Mouse (Mus musculus) kidney, adult 2 months (tissue): ENCODE data around the gene Necab2. TPM values are rescaled to one million over a fixed set of nuclear protein-coding genes. Genes with fewer than 3 reads are reported as not detected.
A peak's percentile ranks its signal among the peaks of the same experiment; 100 is the strongest.

Source experiments
- DNase-seq: peaks from one replicate; pipeline ENCODE4 v3.0.0; 2021
- H3K27ac ChIP-seq: fragments of 200-500 bp; 2 replicates; pipeline ENCODE4 v1.5.1; 2012; ENCODE audit warnings: low read depth, low read length, control low read depth, inconsistent platforms; ENCODE audit not compliant: insufficient read depth
- H3K27me3 ChIP-seq: fragments of 200-500 bp; replicated peaks from 2 replicates; pipeline ENCODE4 v1.6.1; 2012; ENCODE audit warnings: mild to moderate bottlenecking, moderate library complexity, low read length, inconsistent platforms; ENCODE audit not compliant: control insufficient read depth, insufficient read depth
- H3K36me3 ChIP-seq: fragments of 200-500 bp; 2 replicates; pipeline ENCODE4 v1.6.1; 2012; ENCODE audit warnings: mild to moderate bottlenecking, moderate library complexity, low read length, inconsistent platforms; ENCODE audit not compliant: control insufficient read depth, insufficient read depth
- H3K4me1 ChIP-seq: fragments of 200-500 bp; 2 replicates; pipeline ENCODE4 v1.6.1; 2011; ENCODE audit warnings: low read length; ENCODE audit not compliant: control insufficient read depth, insufficient read depth
- H3K4me3 ChIP-seq: fragments of 200-500 bp; 2 replicates; pipeline ENCODE4 v1.5.1; 2011; ENCODE audit warnings: mild to moderate bottlenecking, low read depth, low read length, control low read depth; ENCODE audit not compliant: insufficient read depth
- CTCF ChIP-seq: fragments of 200-500 bp; conservative IDR thresholded peaks from 2 replicates; pipeline ENCODE4 v1.5.1; 2011; ENCODE audit warnings: low read depth, mild to moderate bottlenecking, control low read depth, low read length, moderate library complexity, mixed read lengths; ENCODE audit not compliant: insufficient read depth, insufficient read length
- POLR2A ChIP-seq: fragments of 200-500 bp; IDR thresholded peaks from one replicate; pipeline ENCODE4 v1.6.1; 2011; ENCODE audit warnings: low read depth, low read length, control low read depth
- WGBS: fragments of 180-500 bp; shearing (Covaris S2); methylation state at CpG from one replicate; pipeline ENCODE4 v1.1.7; 2018; 5-methylcytosine and 5-hydroxymethylcytosine counted together
- polyA plus RNA-seq: library from polyadenylated mRNA; depleted of rRNA; stranded (reverse); fragments of >200 nt; gene quantifications from 2 replicates; pipeline ENCODE4 v1.2.3, GENCODE M21; 2012

The Necab2 gene
- polyA plus RNA-seq, 1 experiment, result 0.11 TPM

GRCm38 (mm10) chr8:119422123-119422711 is 24.3 kb upstream of the Necab2 start:
- TF ChIP-seq POLR2A, result no peak
- TF ChIP-seq CTCF, result no peak
- H3K4me1 ChIP-seq, result peaks cover 22% of the 10 kb centered on the region
- peak overlapping the region; percentile 37 for H3K27ac ChIP-seq
- no peaks in the 10 kb centered on the region for H3K36me3 ChIP-seq
- H3K27me3 ChIP-seq, result no peaks in the 10 kb centered on the region
- H3K4me3 ChIP-seq, result no peak overlapping the region
- 32% methylated on average over 9 of the region's 9 CpGs for WGBS
- DNase-seq, result peak; percentile 62

GRCm38 (mm10) chr8:119423631-119424141 is 22.8 kb upstream of the Necab2 start:
- Histone ChIP-seq H3K27ac (peak overlapping the region; percentile 41), H3K4me1 (peaks cover 32% of the 10 kb centered on the region), H3K27me3 (no peaks in the 10 kb centered on the region), H3K4me3 (no peak overlapping the region), H3K36me3 (no peaks in the 10 kb centered on the region)
- 14% methylated on average over 9 of the region's 9 CpGs for WGBS
- no peak for TF ChIP-seq CTCF
- TF ChIP-seq POLR2A, result no peak
- DNase-seq, result peak; percentile 86

- WGBS, result 50% methylated on average over 10 of the region's 10 CpGs
- H3K27me3 ChIP-seq, result no peaks in the 10 kb centered on the region
- H3K27ac ChIP-seq, result peak overlapping the region; percentile 41
- no peaks in the 10 kb centered on the region for H3K36me3 ChIP-seq
- TF ChIP-seq CTCF, result no peak
- no peak for TF ChIP-seq POLR2A
- DNase-seq, result peak; percentile 77
- H3K4me1 ChIP-seq, result peaks cover 38% of the 10 kb centered on the region
- H3K4me3 ChIP-seq, result no peak overlapping the region
These were observed 22.3 kb upstream of the Necab2 start for GRCm38 (mm10) chr8:119424199-119424733.

GRCm38 (mm10) chr8:119424740-119425139 is 21.8 kb upstream of the Necab2 start:
- Histone ChIP-seq H3K27me3 (no peaks in the 10 kb centered on the region), H3K36me3 (no peaks in the 10 kb centered on the region), H3K27ac (peak overlapping the region; percentile 41; the same call in 1 of the 2 replicates), H3K4me1 (peaks cover 42% of the 10 kb centered on the region), H3K4me3 (no peak overlapping the region)
- WGBS, result 47% methylated on average over 10 of the region's 10 CpGs
- peak; percentile 54 for DNase-seq
- no peak for TF ChIP-seq CTCF

- no peak overlapping the region for H3K4me3 ChIP-seq
These were observed 21.0 kb upstream of the Necab2 start for GRCm38 (mm10) chr8:119425533-119425932.

GRCm38 (mm10) chr8:119426069-119426735 is 20.3 kb upstream of the Necab2 start:
- Histone ChIP-seq H3K36me3 (no peaks in the 10 kb centered on the region), H3K27me3 (no peaks in the 10 kb centered on the region), H3K27ac (peak overlapping the region; percentile 33), H3K4me1 (peaks cover 47% of the 10 kb centered on the region), H3K4me3 (no peak overlapping the region)
- peak; percentile 70 for DNase-seq
- TF ChIP-seq POLR2A, result no peak
- no peak for TF ChIP-seq CTCF
- WGBS, result 68% methylated on average over 6 of the region's 6 CpGs

More at GRCm38 (mm10) chr8:119425533-119425932, 21.0 kb upstream of the Necab2 start:
- TF ChIP-seq CTCF (0 out of 2 replicates have a peak, but pooled peaks have one; percentile 17), POLR2A (no peak)
- 64% methylated on average over 10 of the region's 10 CpGs for WGBS
- Histone ChIP-seq H3K36me3 (no peaks in the 10 kb centered on the region), H3K27ac (peak overlapping the region; percentile 69), H3K4me1 (peaks cover 47% of the 10 kb centered on the region), H3K27me3 (no peaks in the 10 kb centered on the region)
- peak; percentile 81 for DNase-seq

GRCm38 (mm10) chr8:119427634-119428349 is 18.7 kb upstream of the Necab2 start:
- Histone ChIP-seq H3K4me1 (peaks cover 52% of the 10 kb centered on the region), H3K27ac (no peak overlapping the region), H3K4me3 (no peak overlapping the region), H3K27me3 (no peaks in the 10 kb centered on the region), H3K36me3 (no peaks in the 10 kb centered on the region)
- TF ChIP-seq CTCF (no peak), POLR2A (no peak)
- DNase-seq, result peak; percentile 51
- 48% methylated on average over 12 of the region's 12 CpGs for WGBS
